Mouse (Mus musculus): ENCODE results near the gene Krt9. TPM values are rescaled to one million over a fixed set of nuclear protein-coding genes. Genes with fewer than 3 reads are reported as not detected.
"Not testable (repeated sequence)": the region's sequence is repeated elsewhere in the genome, so short reads cannot be mapped to it uniquely, and the experiment has no call there.

Krt9 gene
- total RNA-seq (2012; rRNA removed), result not detected in 2 replicates
- polyA plus RNA-seq (2012; ENCODE audit: insufficient read depth in 1 of 2, insufficient read length in 2 of 2, low read depth in 1 of 2, low replicate concordance in 2 of 2, missing spikeins in 1 of 2), result not detected

- Histone ChIP-seq H3K9ac (ENCODE audit: control insufficient read depth, low read depth, low read length, poor library complexity, severe bottlenecking) (no peak within 1 kb of the TSS), H3K79me2 (ENCODE audit: control insufficient read depth, insufficient read depth, low read length, poor library complexity) (no peaks in the 10 kb centered on the region), H3K4me3 (ENCODE audit: control insufficient read depth in 1 of 2, insufficient read depth in 1 of 2, low read depth in 2 of 2, low read length in 2 of 2) (no peak within 1 kb of the TSS), H3K27ac (ENCODE audit: control insufficient read depth, low read depth, low read length) (no peak within 1 kb of the TSS), H3K4me1 (ENCODE audit: control insufficient read depth in 1 of 2, insufficient read depth in 2 of 2, low read length in 2 of 2) (no peaks in the 10 kb centered on the region), H3K9me3 (replicated peaks; ENCODE audit: insufficient read depth, low read length) (no peaks in the 10 kb centered on the region), H3K27me3 (ENCODE audit: control insufficient read depth in 1 of 2, insufficient read depth in 2 of 2, low read length in 2 of 2) (no peaks in the 10 kb centered on the region), H3K36me3 (ENCODE audit: control insufficient read depth in 1 of 2, insufficient read depth in 2 of 2, low read length in 2 of 2) (no peaks in the 10 kb centered on the region)
- no peak for DNase-seq (ENCODE audit: low read depth, low spot score)
- TF ChIP-seq TCF12 (IDR thresholded peaks at IDR 0.05; ENCODE audit: low read depth, low read length) (no peak), MAZ (IDR thresholded peaks at IDR 0.05; ENCODE audit: low read depth, low read length) (no peak), GABPA (IDR thresholded peaks at IDR 0.05; ENCODE audit: low read depth, low read length) (no peak), E2F4 (IDR thresholded peaks at IDR 0.05; ENCODE audit: borderline replicate concordance, low read depth, low read length) (no peak), RCOR1 (IDR thresholded peaks at IDR 0.05; ENCODE audit: low read depth, low read length) (no peak), MAX (IDR thresholded peaks at IDR 0.05; ENCODE audit: low read length) (no peak)
Measured at GRCm38 (mm10) chr11:100192992-100193391, at the start of gene Krt9. Krt9 (minus strand) TSS chr11:100193246.

DNA sequence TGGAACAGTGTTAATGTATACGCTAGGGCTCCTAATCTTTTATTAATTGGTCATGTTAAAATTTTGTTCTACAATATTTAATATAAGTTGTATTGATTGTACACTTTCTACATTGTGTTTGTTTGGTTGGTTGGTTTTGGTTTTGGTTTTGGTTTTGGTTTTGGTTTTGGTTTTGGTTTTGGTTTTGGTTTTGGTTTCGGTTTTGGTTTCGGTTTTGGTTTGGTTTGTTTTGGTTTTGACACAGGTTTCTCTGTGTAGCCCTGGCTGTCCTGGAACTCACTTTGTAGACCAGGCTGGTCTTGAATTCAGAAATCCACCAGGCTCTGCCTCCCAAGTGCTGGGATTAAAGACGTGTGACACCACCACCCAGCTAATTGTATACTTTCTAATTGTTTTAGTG, 47.2 kb upstream of the Krt9 start:
- not testable (repeated sequence) for H3K9me3 ChIP-seq (replicated peaks; ENCODE audit: insufficient read depth, low read length); H3K27me3 ChIP-seq (ENCODE audit: control insufficient read depth in 1 of 2, insufficient read depth in 2 of 2, low read length in 2 of 2); H3K27ac ChIP-seq (ENCODE audit: control insufficient read depth, low read depth, low read length); H3K4me1 ChIP-seq (ENCODE audit: control insufficient read depth in 1 of 2, insufficient read depth in 2 of 2, low read length in 2 of 2); DNase-seq (ENCODE audit: low read depth, low spot score); H3K9ac ChIP-seq (ENCODE audit: control insufficient read depth, low read depth, low read length, poor library complexity, severe bottlenecking); H3K36me3 ChIP-seq (ENCODE audit: control insufficient read depth in 1 of 2, insufficient read depth in 2 of 2, low read length in 2 of 2); H3K79me2 ChIP-seq (ENCODE audit: control insufficient read depth, insufficient read depth, low read length, poor library complexity); H3K4me3 ChIP-seq (ENCODE audit: control insufficient read depth in 1 of 2, insufficient read depth in 1 of 2, low read depth in 2 of 2, low read length in 2 of 2)

GRCm38 (mm10) chr11:100221741-100222140, 28.7 kb upstream of the Krt9 start:
- Histone ChIP-seq H3K27me3 (ENCODE audit: control insufficient read depth in 1 of 2, insufficient read depth in 2 of 2, low read length in 2 of 2) (no peaks in the 10 kb centered on the region), H3K36me3 (ENCODE audit: control insufficient read depth in 1 of 2, insufficient read depth in 2 of 2, low read length in 2 of 2) (no peaks in the 10 kb centered on the region), H3K27ac (ENCODE audit: control insufficient read depth, low read depth, low read length) (no peak overlapping the region), H3K9ac (ENCODE audit: control insufficient read depth, low read depth, low read length, poor library complexity, severe bottlenecking) (no peak overlapping the region), H3K9me3 (replicated peaks; ENCODE audit: insufficient read depth, low read length) (no peaks in the 10 kb centered on the region), H3K4me3 (ENCODE audit: control insufficient read depth in 1 of 2, insufficient read depth in 1 of 2, low read depth in 2 of 2, low read length in 2 of 2) (no peak overlapping the region), H3K79me2 (ENCODE audit: control insufficient read depth, insufficient read depth, low read length, poor library complexity) (no peaks in the 10 kb centered on the region), H3K4me1 (ENCODE audit: control insufficient read depth in 1 of 2, insufficient read depth in 2 of 2, low read length in 2 of 2) (no peaks in the 10 kb centered on the region)
- no peak for DNase-seq (ENCODE audit: low read depth, low spot score)
- TF ChIP-seq UBTF (IDR thresholded peaks at IDR 0.05; ENCODE audit: borderline replicate concordance, insufficient read depth, low read depth, low read length) (no peak), RAD21 (IDR thresholded peaks at IDR 0.05; ENCODE audit: low read depth, low read length) (no peak), MEF2A (IDR thresholded peaks at IDR 0.05; ENCODE audit: extremely low read depth, insufficient replicate concordance, low read depth, low read length, poor library complexity, severe bottlenecking) (no peak), MXI1 (IDR thresholded peaks at IDR 0.05; ENCODE audit: low read depth, low read length) (no peak)

Measured in MEL (cell line).